Mouse (Mus musculus) limb, embryonic 13.5 days (tissue): ENCODE measurements around the gene Klhdc8a. TPM values are rescaled to one million over a fixed set of nuclear protein-coding genes. Genes with fewer than 3 reads are reported as not detected.

ENCODE experiments used
- ATAC-seq: fragments of 200-750 bp; cut with Nextera tagmentation; 2 replicates; pipeline ENCODE4 v1.8.0; 2017; ENCODE audit warnings: low read depth, moderate number of reproducible peaks, moderate TSS enrichment; ENCODE audit not compliant: low FRiP score
- H3K27ac ChIP-seq: fragments of 300-500 bp; sonication (generic); 2 replicates; pipeline ENCODE4 v1.5.1; 2015; ENCODE audit warnings: inconsistent platforms, mild to moderate bottlenecking, moderate library complexity
- H3K27me3 ChIP-seq: fragments of 300-500 bp; sonication (generic); 2 replicates; pipeline ENCODE4 v1.6.1; 2015; ENCODE audit warnings: mild to moderate bottlenecking, inconsistent platforms
- H3K36me3 ChIP-seq: fragments of 300-500 bp; sonication (generic); 2 replicates; pipeline ENCODE4 v1.6.1; 2015; ENCODE audit warnings: inconsistent platforms, mild to moderate bottlenecking, moderate library complexity
- H3K4me1 ChIP-seq: fragments of 300-500 bp; sonication (generic); 2 replicates; pipeline ENCODE4 v1.6.1; 2015; ENCODE audit warnings: inconsistent platforms
- H3K4me2 ChIP-seq: fragments of 300-500 bp; sonication (generic); replicated peaks from 2 replicates; pipeline ENCODE4 v1.6.1; 2015; ENCODE audit warnings: inconsistent platforms, mild to moderate bottlenecking, moderate library complexity
- H3K4me3 ChIP-seq: fragments of 300-500 bp; sonication (generic); 2 replicates; pipeline ENCODE4 v1.5.1; 2015; ENCODE audit warnings: moderate library complexity, mild to moderate bottlenecking, inconsistent platforms
- H3K9ac ChIP-seq: fragments of 300-500 bp; sonication (generic); 2 replicates; pipeline ENCODE4 v1.6.1; 2015; ENCODE audit warnings: mild to moderate bottlenecking, inconsistent platforms
- H3K9me3 ChIP-seq: fragments of 300-500 bp; sonication (generic); 2 replicates; pipeline ENCODE4 v1.6.1; 2016; ENCODE audit warnings: inconsistent platforms
- WGBS: fragments of 180-500 bp; shearing (Covaris S2); methylation state at CpG from one replicate; pipeline ENCODE4 v1.1.7; 2015; 5-methylcytosine and 5-hydroxymethylcytosine counted together
- polyA plus RNA-seq: library from polyadenylated mRNA; unstranded; fragments of >200 nt; fragmentation: Nextera tagmentation; extraction: Ambion mirVana; gene quantifications from 2 replicates; pipeline ENCODE4 v1.2.1, GENCODE M21; 2015

The Klhdc8a gene
- polyA plus RNA-seq, 1 experiment from 2014 or later, result 0.09 TPM

GRCm38 (mm10) chr1:132322711-132323542, 24.5 kb downstream of the Klhdc8a start:
- Histone ChIP-seq H3K27me3 (peaks cover 8% of the 10 kb centered on the region; the same call in 1 of the 2 replicates), H3K4me2 (no peak overlapping the region), H3K4me3 (no peak overlapping the region), H3K9ac (no peak overlapping the region), H3K27ac (no peak overlapping the region), H3K4me1 (peaks cover 34% of the 10 kb centered on the region), H3K9me3 (no peaks in the 10 kb centered on the region), H3K36me3 (no peaks in the 10 kb centered on the region)
- WGBS, result 44% methylated on average over 13 of the region's 13 CpGs
- no peak for ATAC-seq

- peaks cover 19% of the 10 kb centered on the region for H3K4me1 ChIP-seq
- no peaks in the 10 kb centered on the region for H3K9me3 ChIP-seq
- WGBS, result 36% methylated on average over 9 of the region's 9 CpGs
- H3K4me3 ChIP-seq, result no peak overlapping the region
- no peak overlapping the region for H3K4me2 ChIP-seq
- H3K27me3 ChIP-seq, result no peaks in the 10 kb centered on the region
- ATAC-seq, result peak; percentile 57; the same call in 1 of the 2 replicates
- H3K27ac ChIP-seq, result no peak overlapping the region
- H3K36me3 ChIP-seq, result no peaks in the 10 kb centered on the region
- no peak overlapping the region for H3K9ac ChIP-seq
These were observed 28.4 kb downstream of the Klhdc8a start for GRCm38 (mm10) chr1:132326777-132327176.

GRCm38 (mm10) chr1:132327477-132327876, 29.1 kb downstream of the Klhdc8a start:
- H3K4me1 ChIP-seq, result peaks cover 17% of the 10 kb centered on the region
- H3K4me3 ChIP-seq, result no peak overlapping the region
- no peak overlapping the region for H3K27ac ChIP-seq
- WGBS, result 86% methylated on average over 17 of the region's 17 CpGs
- no peaks in the 10 kb centered on the region for H3K9me3 ChIP-seq
- H3K4me2 ChIP-seq, result no peak overlapping the region
- no peak; the same call in 1 of the 2 replicates for ATAC-seq
- H3K27me3 ChIP-seq, result no peaks in the 10 kb centered on the region
- H3K9ac ChIP-seq, result no peak overlapping the region
- no peaks in the 10 kb centered on the region for H3K36me3 ChIP-seq

- 31% methylated on average over 3 of the region's 3 CpGs for WGBS
- Histone ChIP-seq H3K27me3 (no peaks in the 10 kb centered on the region), H3K9me3 (no peaks in the 10 kb centered on the region), H3K4me3 (no peak overlapping the region), H3K9ac (no peak overlapping the region), H3K36me3 (no peaks in the 10 kb centered on the region), H3K27ac (no peak overlapping the region), H3K4me1 (peaks cover 23% of the 10 kb centered on the region), H3K4me2 (no peak overlapping the region)
- ATAC-seq, result no peak
These were observed 30.1 kb downstream of the Klhdc8a start for GRCm38 (mm10) chr1:132328565-132328964.

- no peak overlapping the region for H3K4me2 ChIP-seq
- H3K4me1 ChIP-seq, result peaks cover 34% of the 10 kb centered on the region
- WGBS, result 90% methylated on average over 7 of the region's 7 CpGs
- H3K9ac ChIP-seq, result no peak overlapping the region
- H3K27me3 ChIP-seq, result no peaks in the 10 kb centered on the region
- no peak overlapping the region for H3K4me3 ChIP-seq
- H3K9me3 ChIP-seq, result no peaks in the 10 kb centered on the region
- no peak for ATAC-seq
- no peaks in the 10 kb centered on the region for H3K36me3 ChIP-seq
- no peak overlapping the region for H3K27ac ChIP-seq
These were observed 31.2 kb downstream of the Klhdc8a start for GRCm38 (mm10) chr1:132329656-132330055.

- no peak for ATAC-seq
- Histone ChIP-seq H3K27ac (no peak overlapping the region), H3K36me3 (no peaks in the 10 kb centered on the region), H3K4me2 (no peak overlapping the region), H3K27me3 (no peaks in the 10 kb centered on the region), H3K4me3 (no peak overlapping the region), H3K4me1 (peaks cover 41% of the 10 kb centered on the region), H3K9ac (no peak overlapping the region), H3K9me3 (no peaks in the 10 kb centered on the region)
- WGBS, result 82% methylated on average over 15 of the region's 15 CpGs
These were observed 32.0 kb downstream of the Klhdc8a start for GRCm38 (mm10) chr1:132330397-132330796.

GRCm38 (mm10) chr1:132331283-132331682, 32.9 kb downstream of the Klhdc8a start:
- 88% methylated on average over 17 of the region's 17 CpGs for WGBS
- H3K9me3 ChIP-seq, result no peaks in the 10 kb centered on the region
- no peaks in the 10 kb centered on the region for H3K36me3 ChIP-seq
- no peaks in the 10 kb centered on the region for H3K27me3 ChIP-seq
- H3K27ac ChIP-seq, result no peak overlapping the region
- no peak overlapping the region for H3K4me3 ChIP-seq
- H3K4me1 ChIP-seq, result peaks cover 42% of the 10 kb centered on the region
- no peak overlapping the region for H3K9ac ChIP-seq
- no peak overlapping the region for H3K4me2 ChIP-seq
- ATAC-seq, result no peak

GRCm38 (mm10) chr1:132333201-132333600, 34.8 kb downstream of the Klhdc8a start:
- peaks cover 32% of the 10 kb centered on the region for H3K4me1 ChIP-seq
- no peak overlapping the region for H3K9ac ChIP-seq
- no peak overlapping the region; the same call in 1 of the 2 replicates for H3K27ac ChIP-seq
- H3K4me3 ChIP-seq, result no peak overlapping the region
- H3K4me2 ChIP-seq, result no peak overlapping the region
- no peaks in the 10 kb centered on the region for H3K36me3 ChIP-seq
- WGBS, result 14% methylated on average over 2 of the region's 2 CpGs
- H3K9me3 ChIP-seq, result no peaks in the 10 kb centered on the region
- no peaks in the 10 kb centered on the region for H3K27me3 ChIP-seq
- no peak for ATAC-seq

- WGBS, result 9% methylated on average over 4 of the region's 4 CpGs
- Histone ChIP-seq H3K27me3 (no peaks in the 10 kb centered on the region), H3K4me1 (peaks cover 32% of the 10 kb centered on the region), H3K9me3 (no peaks in the 10 kb centered on the region), H3K4me2 (no peak overlapping the region), H3K36me3 (no peaks in the 10 kb centered on the region), H3K4me3 (no peak overlapping the region), H3K9ac (no peak overlapping the region), H3K27ac (peak overlapping the region; percentile 74; the same call in 1 of the 2 replicates)
- ATAC-seq, result peak; percentile 88
These were observed 35.3 kb downstream of the Klhdc8a start for GRCm38 (mm10) chr1:132333675-132334141.

GRCm38 (mm10) chr1:132334178-132334801, 35.9 kb downstream of the Klhdc8a start:
- Histone ChIP-seq H3K4me1 (peaks cover 32% of the 10 kb centered on the region), H3K27me3 (no peaks in the 10 kb centered on the region), H3K9ac (no peak overlapping the region), H3K4me2 (no peak overlapping the region), H3K27ac (peak overlapping the region; percentile 74), H3K4me3 (no peak overlapping the region), H3K36me3 (no peaks in the 10 kb centered on the region), H3K9me3 (no peaks in the 10 kb centered on the region)
- 31% methylated on average over 6 of the region's 6 CpGs for WGBS
- no peak for ATAC-seq

GRCm38 (mm10) chr1:132335378-132335965, 37.0 kb downstream of the Klhdc8a start:
- no peak overlapping the region for H3K4me3 ChIP-seq
- peaks cover 32% of the 10 kb centered on the region for H3K4me1 ChIP-seq
- 68% methylated on average over 12 of the region's 12 CpGs for WGBS
- no peak overlapping the region for H3K4me2 ChIP-seq
- H3K9me3 ChIP-seq, result no peaks in the 10 kb centered on the region
- no peaks in the 10 kb centered on the region for H3K27me3 ChIP-seq
- H3K36me3 ChIP-seq, result no peaks in the 10 kb centered on the region
- H3K27ac ChIP-seq, result no peak overlapping the region
- no peak for ATAC-seq
- no peak overlapping the region for H3K9ac ChIP-seq

GRCm38 (mm10) chr1:132336921-132337320, 38.5 kb downstream of the Klhdc8a start:
- H3K9me3 ChIP-seq, result no peaks in the 10 kb centered on the region
- H3K4me2 ChIP-seq, result no peak overlapping the region
- H3K4me1 ChIP-seq, result peaks cover 32% of the 10 kb centered on the region
- WGBS, result 77% methylated on average over 6 of the region's 6 CpGs
- no peak for ATAC-seq
- no peaks in the 10 kb centered on the region for H3K27me3 ChIP-seq
- H3K4me3 ChIP-seq, result no peak overlapping the region
- H3K36me3 ChIP-seq, result no peaks in the 10 kb centered on the region
- no peak overlapping the region for H3K9ac ChIP-seq
- H3K27ac ChIP-seq, result no peak overlapping the region
